Mouse (Mus musculus): Measurements from ENCODE around the gene Tmem87a. TPM values are rescaled to one million over a fixed set of nuclear protein-coding genes. Genes with fewer than 3 reads are reported as not detected.
A peak's percentile ranks its signal among the peaks of the same experiment; 100 is the strongest.

The Tmem87a gene
- polyA plus RNA-seq, 2 experiments, result 5.4 to 5.7 TPM

DNA sequence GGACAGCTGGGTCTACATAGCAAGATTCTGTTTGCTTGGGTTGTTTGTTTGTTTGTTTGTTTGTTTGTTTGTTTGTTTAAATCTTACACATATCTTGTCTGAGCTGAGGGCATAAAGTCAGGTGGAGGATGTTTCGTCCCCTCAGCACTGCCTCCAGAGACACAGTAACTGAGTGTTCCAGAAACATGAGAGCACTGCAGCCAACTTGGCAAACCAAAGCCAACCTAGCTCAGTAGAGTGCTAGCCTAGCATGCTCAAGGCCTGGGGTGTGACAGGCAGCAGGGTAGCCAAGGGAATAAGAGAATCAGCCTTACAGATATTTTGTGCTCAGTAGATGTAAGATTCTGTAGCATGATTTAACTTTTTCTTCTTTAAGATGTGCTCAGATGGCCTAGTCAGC is 40.6 kb upstream of the Tmem87a start:
- no peak overlapping the region for H3K9ac ChIP-seq (replicated peaks)
- TF ChIP-seq EP300 (IDR thresholded peaks at IDR 0.05; ENCODE audit: low read depth), result no peak
- TF ChIP-seq CTCF (IDR thresholded peaks at IDR 0.05; ENCODE audit: low read depth), result no peak
- H3K36me3 ChIP-seq (replicated peaks; ENCODE audit: control insufficient read depth, insufficient read depth, low read depth), result no peaks in the 10 kb centered on the region
- peaks cover 13 to 14% of the 10 kb centered on the region in 2 experiments for H3K4me1 ChIP-seq (replicated peaks; ENCODE audit: control insufficient read depth in 2 of 2, insufficient read depth in 2 of 2, low read length in 1 of 2)
- H3K9me3 ChIP-seq (ENCODE audit: control insufficient read depth, low read length), result no peaks in the 10 kb centered on the region
- no peak overlapping the region for H3K4me3 ChIP-seq (ENCODE audit: insufficient read depth in 1 of 2, low read depth in 2 of 2, low read length in 2 of 2)
- no peak overlapping the region for H3K27ac ChIP-seq
- ATAC-seq (ENCODE audit: insufficient read depth) (no peak), DNase-seq (ENCODE audit: low read depth in 3 of 3, low spot score in 3 of 3) (no peak)
- H3K4me2 ChIP-seq (ENCODE audit: low read depth), result no peak overlapping the region
- WGBS (ENCODE audit: insufficient replicate concordance), result 66% methylated on average over 1 of the region's 1 CpGs
- H3K27me3 ChIP-seq (ENCODE audit: control insufficient read depth, insufficient read depth, low read length), result no peaks in the 10 kb centered on the region

DNA sequence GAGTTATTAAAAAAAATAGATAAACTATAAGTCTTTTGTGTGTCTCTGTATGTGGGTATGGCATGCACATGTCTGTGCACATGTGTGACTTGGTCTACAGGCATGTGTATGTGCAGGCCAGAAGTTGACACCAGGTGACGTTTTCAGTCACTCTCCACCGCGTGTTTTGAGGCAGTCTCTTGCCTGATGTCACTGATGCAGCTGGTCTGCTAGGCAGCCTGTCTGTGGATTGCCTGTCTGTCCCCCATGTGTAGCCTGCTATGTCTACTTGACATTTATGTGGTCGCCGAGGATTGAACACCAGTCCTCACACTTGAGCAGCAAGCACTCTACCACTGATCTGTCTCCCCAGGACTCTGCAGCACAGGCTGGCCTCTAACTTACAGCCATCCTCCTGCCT is 20.5 kb upstream of the Tmem87a start:
- Histone ChIP-seq H3K27ac (no peak overlapping the region), H3K9me3 (ENCODE audit: control insufficient read depth, low read length) (no peaks in the 10 kb centered on the region), H3K36me3 (replicated peaks; ENCODE audit: control insufficient read depth, insufficient read depth, low read depth) (peaks cover 3% of the 10 kb centered on the region; the same call in 1 of the 2 replicates), H3K4me1 (replicated peaks; ENCODE audit: control insufficient read depth in 2 of 2, insufficient read depth in 2 of 2, low read length in 1 of 2) (no peaks in the 10 kb centered on the region; a peak in 1 of 4 replicates), H3K4me2 (ENCODE audit: low read depth) (no peak overlapping the region), H3K27me3 (ENCODE audit: control insufficient read depth, insufficient read depth, low read length) (no peaks in the 10 kb centered on the region), H3K9ac (replicated peaks) (no peak overlapping the region), H3K4me3 (ENCODE audit: insufficient read depth in 1 of 2, low read depth in 2 of 2, low read length in 2 of 2) (no peak overlapping the region)
- ATAC-seq (ENCODE audit: insufficient read depth) (no peak), DNase-seq (ENCODE audit: low read depth in 3 of 3, low spot score in 3 of 3) (no peak)
- TF ChIP-seq EP300 (IDR thresholded peaks at IDR 0.05; ENCODE audit: low read depth), result no peak
- no peak for TF ChIP-seq CTCF (IDR thresholded peaks at IDR 0.05; ENCODE audit: low read depth)
- 63% methylated on average over 5 of the region's 5 CpGs for WGBS (ENCODE audit: insufficient replicate concordance)

DNA sequence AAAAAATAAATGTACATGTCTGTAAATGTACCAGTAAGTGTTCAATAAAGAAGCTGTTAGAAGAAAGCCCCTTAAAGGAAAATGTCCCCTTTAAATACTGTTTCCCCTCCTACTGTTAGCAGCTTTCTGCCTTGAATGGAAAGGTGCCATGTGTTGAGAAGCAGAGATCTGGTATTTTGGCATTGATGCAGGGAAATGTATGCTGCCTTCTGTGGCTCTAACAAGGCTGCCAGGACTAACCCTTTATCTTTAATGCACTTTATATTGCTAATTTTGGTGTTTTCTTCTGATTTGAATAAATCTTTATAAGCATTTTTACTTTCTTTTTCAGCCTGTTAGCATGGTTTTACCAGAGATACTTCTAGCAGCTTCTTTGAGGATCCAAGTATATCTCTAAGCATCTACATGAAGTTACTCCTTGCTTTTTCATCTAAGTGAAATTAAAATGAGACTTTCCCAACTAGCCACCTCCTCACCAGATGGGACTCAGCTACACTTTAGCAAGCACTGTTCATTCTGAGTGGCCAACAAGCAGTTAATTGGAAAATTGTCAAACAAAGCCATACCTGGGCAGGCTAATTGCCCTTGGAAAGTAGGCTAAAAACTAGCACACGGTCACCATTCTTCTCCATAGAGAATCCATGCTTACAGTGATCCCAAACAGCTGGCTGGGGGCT is 11.0 kb upstream of the Tmem87a start:
- DNase-seq (ENCODE audit: low read depth in 3 of 3, low spot score in 3 of 3) (no peak), ATAC-seq (ENCODE audit: insufficient read depth) (no peak)
- Histone ChIP-seq H3K27ac (no peak overlapping the region), H3K27me3 (ENCODE audit: control insufficient read depth, insufficient read depth, low read length) (no peaks in the 10 kb centered on the region), H3K4me1 (replicated peaks; ENCODE audit: control insufficient read depth in 2 of 2, insufficient read depth in 2 of 2, low read length in 1 of 2) (peaks cover 4 to 6% of the 10 kb centered on the region in 2 experiments; a peak in 3 of 4 replicates), H3K4me3 (ENCODE audit: insufficient read depth in 1 of 2, low read depth in 2 of 2, low read length in 2 of 2) (no peak overlapping the region), H3K9me3 (ENCODE audit: control insufficient read depth, low read length) (no peaks in the 10 kb centered on the region), H3K4me2 (ENCODE audit: low read depth) (no peak overlapping the region), H3K36me3 (replicated peaks; ENCODE audit: control insufficient read depth, insufficient read depth, low read depth) (no peaks in the 10 kb centered on the region; the same call in 1 of the 2 replicates), H3K9ac (replicated peaks) (no peak overlapping the region)
- WGBS (ENCODE audit: insufficient replicate concordance), result 73% methylated on average over 1 of the region's 1 CpGs
- TF ChIP-seq CTCF (IDR thresholded peaks at IDR 0.05; ENCODE audit: low read depth) (no peak), EP300 (IDR thresholded peaks at IDR 0.05; ENCODE audit: low read depth) (no peak)

DNA sequence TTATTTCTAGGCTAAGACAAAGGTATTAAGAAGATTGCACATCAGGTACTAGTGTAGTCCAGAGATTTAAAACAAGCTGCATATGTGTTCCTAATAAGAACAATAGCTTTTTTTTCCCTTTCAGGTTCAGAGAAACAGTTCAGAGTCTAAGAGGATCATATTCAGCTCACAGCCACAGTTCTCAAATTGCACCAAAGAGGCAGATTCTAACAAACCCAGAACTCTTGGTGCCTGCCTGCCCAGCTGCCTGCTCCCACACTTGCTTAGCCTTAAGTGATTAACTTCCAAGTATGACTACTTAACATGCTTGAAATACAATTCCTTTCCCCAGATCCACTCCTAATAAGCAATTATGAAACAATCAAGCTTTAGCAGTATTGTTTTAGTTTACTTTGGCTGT is 10.2 kb upstream of the Tmem87a start:
- no peaks in the 10 kb centered on the region for H3K9me3 ChIP-seq (ENCODE audit: control insufficient read depth, low read length)
- ATAC-seq (ENCODE audit: insufficient read depth) (no peak), DNase-seq (ENCODE audit: low read depth in 3 of 3, low spot score in 3 of 3) (no peak)
- no peak overlapping the region for H3K27ac ChIP-seq
- H3K9ac ChIP-seq (replicated peaks), result no peak overlapping the region
- H3K4me2 ChIP-seq (ENCODE audit: low read depth), result no peak overlapping the region
- H3K4me1 ChIP-seq (replicated peaks; ENCODE audit: control insufficient read depth in 2 of 2, insufficient read depth in 2 of 2, low read length in 1 of 2), result peaks cover 4 to 6% of the 10 kb centered on the region in 2 experiments; a peak in 3 of 4 replicates
- no peaks in the 10 kb centered on the region; the same call in 1 of the 2 replicates for H3K36me3 ChIP-seq (replicated peaks; ENCODE audit: control insufficient read depth, insufficient read depth, low read depth)
- no peak for TF ChIP-seq EP300 (IDR thresholded peaks at IDR 0.05; ENCODE audit: low read depth)
- no peak for TF ChIP-seq CTCF (IDR thresholded peaks at IDR 0.05; ENCODE audit: low read depth)
- H3K27me3 ChIP-seq (ENCODE audit: control insufficient read depth, insufficient read depth, low read length), result no peaks in the 10 kb centered on the region
- no peak overlapping the region for H3K4me3 ChIP-seq (ENCODE audit: insufficient read depth in 1 of 2, low read depth in 2 of 2, low read length in 2 of 2)

DNA sequence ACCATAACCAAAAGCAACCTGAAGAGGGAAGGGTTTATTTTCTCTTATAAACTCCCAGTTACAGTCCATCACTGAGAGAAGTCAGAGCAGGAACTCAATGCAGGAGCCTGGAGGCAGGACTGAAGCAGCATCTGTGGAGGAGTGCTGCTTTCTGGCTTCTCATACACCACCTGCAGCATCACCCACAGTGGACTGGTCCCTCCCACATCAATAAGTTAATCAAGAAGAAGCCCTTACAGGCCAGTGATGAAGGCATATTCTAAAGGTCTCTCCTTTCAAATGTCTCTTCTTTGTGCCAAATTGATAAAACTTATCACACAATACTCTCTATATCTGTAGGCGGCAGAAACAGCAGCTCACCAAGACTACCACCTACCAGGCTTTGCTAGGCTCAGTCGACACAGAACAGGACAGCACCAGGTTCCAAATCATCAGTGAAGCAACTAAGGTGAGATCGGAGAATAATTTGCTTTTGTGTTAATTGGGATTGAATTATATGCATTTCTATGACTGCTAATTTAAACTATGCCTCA is 7.2 kb upstream of the Tmem87a start:
- Histone ChIP-seq H3K27me3 (ENCODE audit: control insufficient read depth, insufficient read depth, low read length) (no peaks in the 10 kb centered on the region), H3K27ac (no peak overlapping the region), H3K4me1 (replicated peaks; ENCODE audit: control insufficient read depth in 2 of 2, insufficient read depth in 2 of 2, low read length in 1 of 2) (peaks cover 4 to 6% of the 10 kb centered on the region in 2 experiments; a peak in 3 of 4 replicates), H3K9ac (replicated peaks) (no peak overlapping the region), H3K4me3 (ENCODE audit: insufficient read depth in 1 of 2, low read depth in 2 of 2, low read length in 2 of 2) (no peak overlapping the region; a peak in 1 of 4 replicates), H3K36me3 (replicated peaks; ENCODE audit: control insufficient read depth, insufficient read depth, low read depth) (no peaks in the 10 kb centered on the region; the same call in 1 of the 2 replicates), H3K9me3 (ENCODE audit: control insufficient read depth, low read length) (no peaks in the 10 kb centered on the region), H3K4me2 (ENCODE audit: low read depth) (peak overlapping the region; percentile 23)
- TF ChIP-seq EP300 (IDR thresholded peaks at IDR 0.05; ENCODE audit: low read depth) (peak; percentile 76), CTCF (IDR thresholded peaks at IDR 0.05; ENCODE audit: low read depth) (no peak)
- ATAC-seq (ENCODE audit: insufficient read depth) (peak; percentile 99), DNase-seq (ENCODE audit: low read depth in 3 of 3, low spot score in 3 of 3) (peak in 2 of 3 experiments; percentile 17 to 30)
- WGBS (ENCODE audit: insufficient replicate concordance), result 28% methylated on average over 3 of the region's 3 CpGs

All from liver, embryonic 14.5 days (tissue).